Mouse (Mus musculus): ENCODE measurements at regions not wholly inside any gene's neighbourhood (a gene's known extent, or its start where the extent isn't known, plus 50 kb on each side); places are given as distances from the start of the nearest gene placed in this dataset.

- no peak for DNase-seq (ENCODE audit: low spot score in 2 of 2)
Observed at GRCm38 (mm10) chr2:146625166-146625751, 113.1 kb upstream of the Ralgapa2 start.

- DNase-seq (ENCODE audit: low spot score in 2 of 2) = no peak
Observed at GRCm38 (mm10) chr2:146626531-146626930, 114.4 kb upstream of the Ralgapa2 start.

- DNase-seq (ENCODE audit: low spot score in 2 of 2) = no peak
Observed at GRCm38 (mm10) chr2:146630179-146630578, 118.0 kb upstream of the Ralgapa2 start.

- DNase-seq (ENCODE audit: low spot score in 2 of 2) = no peak
Observed at GRCm38 (mm10) chr2:146631098-146631497, 119.0 kb upstream of the Ralgapa2 start.

GRCm38 (mm10) chr2:146633329-146634070 is 121.4 kb upstream of the Ralgapa2 start:
- peak; percentile 12 to 40 for DNase-seq (ENCODE audit: low spot score in 2 of 2)

- no peak for DNase-seq (ENCODE audit: low spot score in 2 of 2)
Observed at GRCm38 (mm10) chr2:146637573-146637972, 125.4 kb upstream of the Ralgapa2 start.

GRCm38 (mm10) chr2:146646237-146646972 is 134.3 kb upstream of the Ralgapa2 start:
- DNase-seq (ENCODE audit: low spot score in 2 of 2) = no peak

GRCm38 (mm10) chr2:146646973-146647282 is 134.8 kb upstream of the Ralgapa2 start:
- no peak for DNase-seq (ENCODE audit: low spot score in 2 of 2)

GRCm38 (mm10) chr2:146661346-146661745 is 149.2 kb upstream of the Ralgapa2 start:
- DNase-seq (ENCODE audit: low spot score in 2 of 2) = no peak

GRCm38 (mm10) chr2:146672761-146673160 is 160.6 kb upstream of the Ralgapa2 start:
- DNase-seq (ENCODE audit: low spot score in 2 of 2) = no peak

- no peak for DNase-seq (ENCODE audit: low spot score in 2 of 2)
Observed at GRCm38 (mm10) chr2:146681979-146682378, 169.8 kb upstream of the Ralgapa2 start.

- no peak for DNase-seq (ENCODE audit: low spot score in 2 of 2)
Observed at GRCm38 (mm10) chr2:146685854-146686507, 169.7 kb upstream of the Kiz start.

GRCm38 (mm10) chr2:146688544-146688943 is 167.1 kb upstream of the Kiz start:
- no peak for DNase-seq (ENCODE audit: low spot score in 2 of 2)

- DNase-seq (ENCODE audit: low spot score in 2 of 2) = no peak
Observed at GRCm38 (mm10) chr2:146693484-146693883, 162.2 kb upstream of the Kiz start.

GRCm38 (mm10) chr2:146694041-146694440 is 161.6 kb upstream of the Kiz start:
- no peak for DNase-seq (ENCODE audit: low spot score in 2 of 2)

- DNase-seq (ENCODE audit: low spot score in 2 of 2) = no peak
Observed at GRCm38 (mm10) chr2:146696277-146696676, 159.4 kb upstream of the Kiz start.

GRCm38 (mm10) chr2:146696727-146697126 is 158.9 kb upstream of the Kiz start:
- DNase-seq (ENCODE audit: low spot score in 2 of 2) = no peak

GRCm38 (mm10) chr2:146710676-146711075 is 145.0 kb upstream of the Kiz start:
- no peak for DNase-seq (ENCODE audit: low spot score in 2 of 2)

- DNase-seq (ENCODE audit: low spot score in 2 of 2) = no peak
Observed at GRCm38 (mm10) chr2:146721184-146721715, 134.4 kb upstream of the Kiz start.

- no peak for DNase-seq (ENCODE audit: low spot score in 2 of 2)
Observed at GRCm38 (mm10) chr2:146722351-146723025, 133.2 kb upstream of the Kiz start.

- DNase-seq (ENCODE audit: low spot score in 2 of 2) = no peak
Observed at GRCm38 (mm10) chr2:146723172-146723571, 132.5 kb upstream of the Kiz start.

GRCm38 (mm10) chr2:146723671-146724070 is 132.0 kb upstream of the Kiz start:
- no peak for DNase-seq (ENCODE audit: low spot score in 2 of 2)
